Mouse (Mus musculus) midbrain, embryonic 16.5 days (tissue): Measurements from ENCODE around the gene Ttc8. TPM values are rescaled to one million over a fixed set of nuclear protein-coding genes. Genes with fewer than 3 reads are reported as not detected.

Experiments used
- ATAC-seq: fragments of 200-750 bp; cut with Nextera tagmentation; 2 replicates; pipeline ENCODE4 v1.8.0; 2017; ENCODE audit warnings: moderate TSS enrichment
- H3K27ac ChIP-seq: fragments of 300-500 bp; sonication (generic); 2 replicates; pipeline ENCODE4 v1.5.1; 2014; ENCODE audit warnings: mild to moderate bottlenecking, low read length, mixed read lengths
- H3K27me3 ChIP-seq: fragments of 300-500 bp; sonication (generic); 2 replicates; pipeline ENCODE4 v1.6.1; 2014; ENCODE audit warnings: low read depth, low read length, mixed read lengths; ENCODE audit not compliant: control insufficient read depth, insufficient read depth
- H3K36me3 ChIP-seq: fragments of 300-500 bp; sonication (generic); 2 replicates; pipeline ENCODE4 v1.6.1; 2014; ENCODE audit warnings: mild to moderate bottlenecking, low read length, moderate library complexity, mixed read lengths; ENCODE audit not compliant: control insufficient read depth, insufficient read depth
- H3K4me1 ChIP-seq: fragments of 300-500 bp; sonication (generic); 2 replicates; pipeline ENCODE4 v1.6.1; 2014; ENCODE audit warnings: mild to moderate bottlenecking, low read length, mixed read lengths; ENCODE audit not compliant: control insufficient read depth, insufficient read depth
- H3K4me2 ChIP-seq: fragments of 300-500 bp; sonication (generic); 2 replicates; pipeline ENCODE4 v1.6.1; 2014; ENCODE audit warnings: mild to moderate bottlenecking, low read length, mixed read lengths
- H3K4me3 ChIP-seq: fragments of 300-500 bp; sonication (generic); 2 replicates; pipeline ENCODE4 v1.5.1; 2014; ENCODE audit warnings: low read depth, mild to moderate bottlenecking, low read length, moderate library complexity, mixed read lengths
- H3K9ac ChIP-seq: fragments of 300-500 bp; sonication (generic); 2 replicates; pipeline ENCODE4 v1.6.1; 2014; ENCODE audit warnings: low read depth, low read length, mixed read lengths
- H3K9me3 ChIP-seq: fragments of 300-500 bp; sonication (generic); replicated peaks from 2 replicates; pipeline ENCODE4 v1.6.1; 2014; ENCODE audit warnings: mild to moderate bottlenecking, low read length, mixed read lengths; ENCODE audit not compliant: control insufficient read depth, poor library complexity, severe bottlenecking
- WGBS: fragments of 180-500 bp; shearing (Covaris S2); extraction: QIAGEN DNeasy Blood & Tissue Kit; methylation state at CpG from one replicate; pipeline ENCODE4 v1.1.7; 2014; 5-methylcytosine and 5-hydroxymethylcytosine counted together
- polyA plus RNA-seq: library from polyadenylated mRNA; unstranded; fragments of >200 nt; fragmentation: Nextera tagmentation; extraction: Ambion mirVana; gene quantifications from 2 replicates; pipeline ENCODE4 v1.2.1, GENCODE M21; 2015

Ttc8 gene
- polyA plus RNA-seq, 1 experiment from 2014 or later: 40.9 TPM

GRCm38 (mm10) chr12:99030022-99030421 is 109.6 kb downstream of the Ttc8 start:
- WGBS: 24% methylated on average over 1 of the region's 1 CpGs

More at GRCm38 (mm10) chr12:99030022-99030421, 109.6 kb downstream of the Ttc8 start:
- H3K4me2 ChIP-seq: no peak overlapping the region
- H3K27ac ChIP-seq: peak overlapping the region; percentile 13; the same call in 1 of the 2 replicates
- H3K9ac ChIP-seq: no peak overlapping the region
- H3K9me3 ChIP-seq: no peaks in the 10 kb centered on the region
- no peak overlapping the region for H3K4me3 ChIP-seq
- H3K27me3 ChIP-seq: no peaks in the 10 kb centered on the region; the same call in 1 of the 2 replicates
- peak; percentile 48; the same call in 1 of the 2 replicates for ATAC-seq
- H3K4me1 ChIP-seq: peaks cover 13% of the 10 kb centered on the region
- no peaks in the 10 kb centered on the region for H3K36me3 ChIP-seq

Other genes with a start within 250 kb of the Ttc8 start
- gene Ptpn21, start 183.2 kb upstream of the Ttc8 start, polyA plus RNA-seq: 4.0 and 4.9 TPM in 2 replicates
- 103 and 109 TPM in 2 replicates for gene Zc3h14, start 173.6 kb upstream of the Ttc8 start, polyA plus RNA-seq
- 26.2 and 26.8 TPM in 2 replicates for gene Eml5, start 19.1 kb upstream of the Ttc8 start, polyA plus RNA-seq